Comparison of ENCODE assay signal across 10 mouse cellular contexts in the genomic region with DNA sequence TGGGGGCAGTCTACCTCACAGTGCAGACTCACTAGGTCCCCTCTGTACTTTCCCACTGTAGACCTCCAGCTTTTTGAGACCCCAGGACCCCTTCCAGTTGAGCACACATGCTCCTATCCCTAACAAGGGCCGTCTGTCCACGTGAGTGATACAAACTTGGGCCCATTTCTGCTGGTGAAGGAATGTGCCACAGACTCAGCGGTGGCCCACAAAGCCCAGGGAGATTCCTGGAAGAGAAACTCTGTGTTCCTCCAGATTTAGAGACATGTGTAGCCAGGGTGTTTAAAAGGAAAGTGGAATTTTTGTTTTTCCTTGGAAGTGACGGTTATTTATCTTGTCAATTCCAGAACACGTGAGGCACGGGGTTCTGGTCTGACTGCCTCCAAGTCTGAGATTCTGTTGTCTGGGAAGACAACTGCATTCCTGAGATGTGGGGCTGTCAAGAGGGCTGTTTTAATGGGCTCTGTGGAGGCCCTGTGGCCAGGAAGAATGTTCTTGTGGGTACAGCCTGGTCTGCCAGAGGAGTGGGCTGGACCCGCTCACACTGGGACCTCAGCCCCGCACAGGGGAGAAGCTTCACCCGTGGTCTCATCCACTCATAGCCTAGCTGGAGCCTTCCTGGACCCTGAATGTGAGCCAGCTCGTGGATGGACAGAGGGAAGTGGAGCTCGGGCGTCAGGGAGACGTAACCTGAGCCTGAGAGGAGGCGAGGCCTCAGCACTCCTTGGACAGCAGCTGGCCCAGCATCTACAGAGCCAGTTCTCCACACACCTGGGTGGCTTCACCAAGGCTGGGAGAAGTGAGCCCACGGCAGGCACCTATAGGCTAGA. TPM values are rescaled to one million over a fixed set of nuclear protein-coding genes. Genes with fewer than 3 reads are reported as not detected.
DNase-seq lines count a peak whose midpoint lies in the region; ATAC-seq and TF ChIP-seq lines count a peak whose summit lies in the region.
"Had no signal": no experiment of that assay in that cellular context is flagged by ENCODE, and none has a peak within 500 bp of the region (broad histone marks: within the 10 kb centered on the region; RNA-seq: fewer than 3 reads in every experiment).

No protein-coding gene starts in this region.

- H3K4me1 ChIP-seq in lung, embryonic 16.5 days (replicated peaks; ENCODE audit: control insufficient read depth, insufficient read depth, low read length), result peaks cover 32% of the 10 kb centered on the region
- H3K4me1 ChIP-seq in lung, adult 2 months (ENCODE audit: control insufficient read depth, insufficient read depth, low read length), result peaks cover 30% of the 10 kb centered on the region
- peaks cover 35% of the 10 kb centered on the region for H3K4me1 ChIP-seq in hindbrain, postnatal 0 days (ENCODE audit: insufficient read depth, low read length)
- H3K4me1 ChIP-seq in stomach, embryonic 14.5 days (ENCODE audit: control insufficient read depth, insufficient read depth, low read length), result peaks cover 32% of the 10 kb centered on the region

- H3K36me3 ChIP-seq in lung, embryonic 16.5 days (ENCODE audit: control insufficient read depth, insufficient read depth, low read length), result no peaks in the 10 kb centered on the region
- no peaks in the 10 kb centered on the region for H3K36me3 ChIP-seq in hindbrain, postnatal 0 days (ENCODE audit: insufficient read depth, low read length)
- no peaks in the 10 kb centered on the region for H3K36me3 ChIP-seq in stomach, embryonic 14.5 days (ENCODE audit: control insufficient read depth, insufficient read depth, low read length)

- H3K4me2 ChIP-seq in lung, embryonic 16.5 days (ENCODE audit: low read depth, low read length), result no peak overlapping the region
- no peak overlapping the region for H3K4me2 ChIP-seq in hindbrain, postnatal 0 days (ENCODE audit: low read depth, low read length)
- no peak overlapping the region for H3K4me2 ChIP-seq in stomach, embryonic 14.5 days (replicated peaks; ENCODE audit: low read depth, low read length)

- ATAC-seq in lung, embryonic 16.5 days (ENCODE audit: low read depth), result peak; percentile 41
- no peak; the same call in none of the 2 replicates for ATAC-seq in hindbrain, postnatal 0 days
- peak; percentile 59 for ATAC-seq in stomach, embryonic 14.5 days (ENCODE audit: insufficient number of reproducible peaks, insufficient read depth, low FRiP score, low read depth)

- H3K27ac ChIP-seq in lung, embryonic 16.5 days (ENCODE audit: low read length), result peak overlapping the region; percentile 84
- H3K27ac ChIP-seq in hindbrain, postnatal 0 days, result peak overlapping the region; percentile 74
- H3K27ac ChIP-seq in stomach, embryonic 14.5 days (ENCODE audit: low read length), result peak overlapping the region; percentile 81

- 34% methylated on average over 15 of the region's 15 CpGs for WGBS in lung, embryonic 16.5 days
- WGBS in lung, adult 2 months, result 61% methylated on average over 15 of the region's 15 CpGs
- 67% methylated on average over 15 of the region's 15 CpGs for WGBS in hindbrain, postnatal 0 days
- 48% methylated on average over 15 of the region's 15 CpGs for WGBS in stomach, embryonic 14.5 days

- H3K27me3 ChIP-seq in lung, embryonic 16.5 days (ENCODE audit: control insufficient read depth, insufficient read depth, low read depth, low read length), result no peaks in the 10 kb centered on the region
- no peaks in the 10 kb centered on the region for H3K27me3 ChIP-seq in hindbrain, postnatal 0 days (ENCODE audit: insufficient read depth, low read length)
- no peaks in the 10 kb centered on the region for H3K27me3 ChIP-seq in stomach, embryonic 14.5 days (ENCODE audit: control insufficient read depth, insufficient read depth, low read length)

- DNase-seq in embryo, embryonic 10 days (ENCODE audit: low spot score), result peak; percentile 34
- no peak for DNase-seq in embryo, embryonic 11 days
- no peak for DNase-seq in lung, adult 2 months
- no peak for DNase-seq in hindbrain, postnatal 0 days (ENCODE audit: low spot score)
- DNase-seq in urinary bladder, adult 2 months (ENCODE audit: low spot score), result no peak
- DNase-seq in cerebellum, adult 8-10 months, result no peak

- peak overlapping the region; percentile 50; the same call in 1 of the 2 replicates for H3K9ac ChIP-seq in lung, embryonic 16.5 days (ENCODE audit: low read length)
- H3K9ac ChIP-seq in hindbrain, postnatal 0 days (replicated peaks; ENCODE audit: low read length), result no peak overlapping the region
- no peak overlapping the region for H3K9ac ChIP-seq in stomach, embryonic 14.5 days (replicated peaks; ENCODE audit: low read depth, low read length)

- peaks cover 4% of the 10 kb centered on the region; the same call in 1 of the 2 replicates for H3K9me3 ChIP-seq in lung, embryonic 16.5 days (ENCODE audit: control insufficient read depth, low read length)
- no peaks in the 10 kb centered on the region for H3K9me3 ChIP-seq in hindbrain, postnatal 0 days (ENCODE audit: low read length)
- H3K9me3 ChIP-seq in stomach, embryonic 14.5 days (ENCODE audit: control insufficient read depth, low read depth, low read length), result no peaks in the 10 kb centered on the region; the same call in 1 of the 2 replicates

- TF ChIP-seq POLR2A in lung, adult 2 months (IDR thresholded peaks at IDR 0.05; ENCODE audit: borderline replicate concordance, extremely low read depth, low read depth, low read length), result no peak

- TF ChIP-seq CTCF in lung, adult 2 months (IDR thresholded peaks at IDR 0.05; ENCODE audit: insufficient read depth, low read length), result no peak
- TF ChIP-seq CTCF in hindbrain, postnatal 0 days (IDR thresholded peaks at IDR 0.05; ENCODE audit: low read depth), result no peak

- no peak overlapping the region for H3K4me3 ChIP-seq in lung, embryonic 16.5 days (ENCODE audit: low read length)
- H3K4me3 ChIP-seq in lung, adult 2 months (replicated peaks; ENCODE audit: extremely low read depth, low read depth, low read length), result no peak overlapping the region
- no peak overlapping the region for H3K4me3 ChIP-seq in hindbrain, postnatal 0 days (ENCODE audit: low read length)
- no peak overlapping the region for H3K4me3 ChIP-seq in stomach, embryonic 14.5 days (ENCODE audit: low read depth, low read length)

RNA-seq across cellular contexts. Expression of gene 1700029H14Rik, which starts 33.0 kb away (rescaled TPM):
- polyA plus RNA-seq in lung, embryonic 16.5 days (2015; fragmentation: Nextera tagmentation; extraction: Ambion mirVana), result not detected in 2 replicates
- 0.11 and 0.69 TPM in 2 replicates for polyA plus RNA-seq in lung, adult 2 months (2012; rRNA removed)
- total RNA-seq in hindbrain, postnatal 0 days (2014; rRNA removed), result 2.8 TPM in 1 of 2 replicates, not detected in the other
- 0.30 and 0.57 TPM in 2 replicates for polyA plus RNA-seq in hindbrain, postnatal 0 days (2015; fragmentation: Nextera tagmentation; extraction: Ambion mirVana)
- polyA plus RNA-seq in stomach, embryonic 14.5 days (2014; fragmentation: Nextera tagmentation; extraction: Ambion mirVana), result not detected in 2 replicates
- polyA plus RNA-seq in urinary bladder, adult 2 months (2012; rRNA removed), result 0.04 and 0.07 TPM in 2 replicates
- total RNA-seq: adrenal gland, postnatal 36 days had no signal
- polyA plus RNA-seq: neural tube, embryonic 14.5 days had no signal

RNA-seq across cellular contexts. Expression of gene Gas6, which starts 34.9 kb away (rescaled TPM):
- 78.0 and 83.8 TPM in 2 replicates for polyA plus RNA-seq in lung, embryonic 16.5 days (2015; fragmentation: Nextera tagmentation; extraction: Ambion mirVana)
- 245 and 264 TPM in 2 replicates for polyA plus RNA-seq in lung, adult 2 months (2012; rRNA removed)
- total RNA-seq in hindbrain, postnatal 0 days (2014; rRNA removed), result 89.0 and 91.2 TPM in 2 replicates
- polyA plus RNA-seq in hindbrain, postnatal 0 days (2015; fragmentation: Nextera tagmentation; extraction: Ambion mirVana), result 77.9 and 78.4 TPM in 2 replicates
- polyA plus RNA-seq in stomach, embryonic 14.5 days (2014; fragmentation: Nextera tagmentation; extraction: Ambion mirVana), result 67.7 and 68.7 TPM in 2 replicates
- 265 and 305 TPM in 2 replicates for polyA plus RNA-seq in urinary bladder, adult 2 months (2012; rRNA removed)
